Mouse (Mus musculus) hindbrain, embryonic 12.5 days (tissue): ENCODE results near the gene Olfr750. TPM values are rescaled to one million over a fixed set of nuclear protein-coding genes. Genes with fewer than 3 reads are reported as not detected.
A peak's percentile ranks its signal among the peaks of the same experiment; 100 is the strongest.

Experiments used
- ATAC-seq: fragments of 200-750 bp; cut with Nextera tagmentation; 2 replicates; pipeline ENCODE4 v1.8.0; 2017; ENCODE audit warnings: moderate TSS enrichment; ENCODE audit not compliant: low FRiP score
- H3K27ac ChIP-seq: fragments of 300-500 bp; sonication (generic); 2 replicates; pipeline ENCODE4 v1.5.1; 2016; ENCODE audit warnings: mild to moderate bottlenecking
- H3K27me3 ChIP-seq: fragments of 300-500 bp; sonication (generic); 2 replicates; pipeline ENCODE4 v1.6.1; 2016; ENCODE audit warnings: mild to moderate bottlenecking
- H3K36me3 ChIP-seq: fragments of 300-500 bp; sonication (generic); 2 replicates; pipeline ENCODE4 v1.6.1; 2016; ENCODE audit warnings: mild to moderate bottlenecking
- H3K4me1 ChIP-seq: fragments of 300-500 bp; sonication (generic); 2 replicates; pipeline ENCODE4 v1.6.1; 2016
- H3K4me2 ChIP-seq: fragments of 300-500 bp; sonication (generic); replicated peaks from 2 replicates; pipeline ENCODE4 v1.6.1; 2016; ENCODE audit warnings: mild to moderate bottlenecking
- H3K4me3 ChIP-seq: fragments of 300-500 bp; sonication (generic); 2 replicates; pipeline ENCODE4 v1.5.1; 2016; ENCODE audit warnings: mild to moderate bottlenecking
- H3K9ac ChIP-seq: fragments of 300-500 bp; sonication (generic); 2 replicates; pipeline ENCODE4 v1.6.1; 2016; ENCODE audit warnings: mild to moderate bottlenecking, moderate library complexity
- H3K9me3 ChIP-seq: fragments of 300-500 bp; sonication (generic); replicated peaks from 2 replicates; pipeline ENCODE4 v1.6.1; 2016; ENCODE audit warnings: mild to moderate bottlenecking
- WGBS: fragments of 180-500 bp; shearing (Covaris S2); methylation state at CpG from one replicate; pipeline ENCODE4 v1.1.7; 2016; 5-methylcytosine and 5-hydroxymethylcytosine counted together
- polyA plus RNA-seq: library from polyadenylated mRNA; unstranded; fragments of >200 nt; fragmentation: Nextera tagmentation; extraction: Ambion mirVana; gene quantifications from 2 replicates; pipeline ENCODE4 v1.2.1, GENCODE M21; 2016

The Olfr750 gene
- polyA plus RNA-seq, 1 experiment from 2014 or later = not detected

DNA sequence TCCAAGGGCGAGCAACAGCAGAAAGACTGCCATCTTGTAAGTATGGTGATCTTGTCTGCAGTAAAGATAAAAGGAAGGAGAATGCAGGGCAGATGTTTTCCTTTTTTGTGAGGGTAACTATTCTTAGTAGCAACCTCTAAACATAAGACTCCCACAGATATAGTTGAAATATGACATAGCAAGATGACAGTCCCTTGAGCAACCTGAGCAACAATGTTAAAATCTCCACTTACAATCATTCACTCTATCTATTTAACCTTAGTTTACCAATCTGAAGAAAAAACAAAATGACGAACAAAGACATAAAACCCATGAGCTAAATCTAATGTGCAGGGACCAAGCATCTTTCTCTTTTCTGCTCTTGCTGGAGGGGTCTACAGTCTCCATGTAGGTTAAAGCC lies 24.2 kb downstream of the Olfr750 start, which contains the start of gene Rnase11:
Rnase11 (minus strand) TSS at position 101 of the 400 bp plus-strand sequence.
- WGBS = 88% methylated on average over 2 of the region's 2 CpGs
- Histone ChIP-seq H3K4me3 (no peak within 1 kb of the TSS), H3K36me3 (no peaks in the 10 kb centered on the region), H3K9ac (no peak within 1 kb of the TSS), H3K4me1 (peaks cover 8% of the 10 kb centered on the region), H3K4me2 (no peak within 1 kb of the TSS), H3K27ac (no peak within 1 kb of the TSS), H3K9me3 (no peaks in the 10 kb centered on the region), H3K27me3 (no peaks in the 10 kb centered on the region)
- ATAC-seq = no peak

DNA sequence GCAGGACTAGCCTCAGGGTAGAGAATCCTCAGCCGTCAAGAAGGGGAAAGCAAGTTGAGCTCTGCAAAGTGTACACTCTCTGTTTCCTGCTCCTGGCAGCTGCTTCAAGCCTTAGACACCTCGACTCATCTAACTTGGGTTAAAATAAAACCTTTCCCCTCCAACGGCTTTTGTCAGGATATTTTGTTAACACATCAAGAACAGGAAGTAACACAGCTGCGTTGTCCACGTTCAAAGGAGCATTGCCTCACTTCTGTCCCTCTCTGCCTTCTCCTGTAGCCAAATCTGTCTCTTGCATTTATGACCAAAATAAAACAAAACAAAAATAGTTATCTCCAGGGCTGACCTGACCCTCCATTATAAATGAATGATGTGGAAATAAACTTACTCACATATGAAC lies 26.4 kb downstream of the Olfr750 start:
- H3K4me3 ChIP-seq = no peak overlapping the region
- no peaks in the 10 kb centered on the region for H3K4me1 ChIP-seq
- no peak overlapping the region for H3K4me2 ChIP-seq
- no peak for ATAC-seq
- 66% methylated on average over 5 of the region's 5 CpGs for WGBS
- H3K27me3 ChIP-seq = no peaks in the 10 kb centered on the region
- H3K9ac ChIP-seq = no peak overlapping the region
- H3K36me3 ChIP-seq = no peaks in the 10 kb centered on the region
- no peaks in the 10 kb centered on the region for H3K9me3 ChIP-seq
- no peak overlapping the region for H3K27ac ChIP-seq

DNA sequence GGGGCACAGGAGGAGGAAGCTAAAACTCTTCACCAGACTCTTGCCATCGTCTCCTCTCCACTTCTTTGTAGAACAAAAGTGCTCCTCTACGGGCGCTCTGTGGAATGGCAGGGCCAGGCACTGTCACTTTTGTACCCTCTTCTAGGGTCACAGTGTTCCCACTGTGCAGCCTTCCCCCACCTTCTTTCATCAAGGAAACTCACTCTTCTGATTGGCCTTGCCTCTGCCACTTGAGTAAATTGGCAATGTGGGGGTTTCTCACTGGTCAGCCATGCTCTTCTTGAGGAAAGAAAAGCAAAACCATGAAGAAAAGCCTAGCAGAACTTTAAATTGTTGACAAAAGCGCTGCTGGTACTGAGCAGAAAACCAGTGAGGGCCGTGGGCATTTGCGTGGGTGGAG lies 32.5 kb downstream of the Olfr750 start, which contains the start of gene Rnase9:
Rnase9 (minus strand) TSS at position 101 of the 400 bp plus-strand sequence.
- no peaks in the 10 kb centered on the region for H3K9me3 ChIP-seq
- H3K36me3 ChIP-seq = no peaks in the 10 kb centered on the region
- no peak within 1 kb of the TSS for H3K9ac ChIP-seq
- no peaks in the 10 kb centered on the region for H3K27me3 ChIP-seq
- H3K4me2 ChIP-seq = no peak within 1 kb of the TSS
- no peak within 1 kb of the TSS for H3K4me3 ChIP-seq
- no peak for ATAC-seq
- no peak within 1 kb of the TSS for H3K27ac ChIP-seq
- H3K4me1 ChIP-seq = no peaks in the 10 kb centered on the region
- WGBS = 59% methylated on average over 6 of the region's 6 CpGs

DNA sequence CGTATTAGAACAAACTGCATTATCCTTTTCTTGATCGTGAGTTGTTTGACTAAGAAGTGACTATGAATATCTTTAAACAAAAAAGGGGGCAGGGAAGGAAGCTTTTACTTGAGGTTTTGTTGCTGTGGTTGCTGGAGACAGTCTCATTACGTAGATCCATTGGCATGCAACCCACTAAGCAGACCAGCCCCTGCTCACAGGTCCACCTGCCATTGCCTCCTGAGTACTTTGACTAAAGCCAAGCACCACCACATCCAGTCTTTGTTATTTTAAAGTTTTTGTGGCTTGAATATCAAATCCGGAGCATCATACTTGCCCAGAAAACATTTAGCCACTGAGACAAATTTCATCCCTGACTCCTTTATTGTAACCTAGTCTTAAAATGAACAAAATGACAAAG lies 38.0 kb downstream of the Olfr750 start:
- no peak for ATAC-seq
- Histone ChIP-seq H3K9me3 (no peaks in the 10 kb centered on the region), H3K9ac (no peak overlapping the region), H3K4me2 (no peak overlapping the region), H3K36me3 (no peaks in the 10 kb centered on the region), H3K27ac (no peak overlapping the region), H3K27me3 (no peaks in the 10 kb centered on the region), H3K4me1 (no peaks in the 10 kb centered on the region), H3K4me3 (no peak overlapping the region)
- WGBS = 86% methylated on average over 4 of the region's 4 CpGs

DNA sequence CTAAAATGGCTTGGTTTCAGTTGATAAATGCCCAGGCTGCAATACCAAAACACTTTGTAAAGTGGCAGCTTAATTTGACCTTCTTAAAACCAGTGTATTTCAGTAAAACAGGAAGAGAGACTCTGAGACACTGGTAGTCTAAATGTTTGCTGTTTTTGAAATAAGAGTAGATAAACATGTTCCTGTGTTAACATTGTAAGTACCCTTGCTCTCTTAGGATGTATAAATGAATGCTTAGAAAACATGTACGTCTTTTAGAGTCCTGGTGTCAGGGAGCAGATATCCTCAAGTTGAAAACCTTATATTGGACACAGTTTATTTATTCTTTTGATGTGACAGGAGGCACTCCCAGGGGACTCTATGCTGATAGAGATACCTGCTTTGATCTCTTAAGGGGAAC lies 39.0 kb downstream of the Olfr750 start:
- H3K9me3 ChIP-seq = no peaks in the 10 kb centered on the region
- no peaks in the 10 kb centered on the region for H3K36me3 ChIP-seq
- no peaks in the 10 kb centered on the region for H3K27me3 ChIP-seq
- H3K27ac ChIP-seq = no peak overlapping the region
- H3K4me2 ChIP-seq = no peak overlapping the region
- H3K9ac ChIP-seq = no peak overlapping the region
- H3K4me1 ChIP-seq = no peaks in the 10 kb centered on the region
- 47% methylated on average over 1 of the region's 1 CpGs for WGBS
- no peak overlapping the region for H3K4me3 ChIP-seq
- ATAC-seq = no peak

DNA sequence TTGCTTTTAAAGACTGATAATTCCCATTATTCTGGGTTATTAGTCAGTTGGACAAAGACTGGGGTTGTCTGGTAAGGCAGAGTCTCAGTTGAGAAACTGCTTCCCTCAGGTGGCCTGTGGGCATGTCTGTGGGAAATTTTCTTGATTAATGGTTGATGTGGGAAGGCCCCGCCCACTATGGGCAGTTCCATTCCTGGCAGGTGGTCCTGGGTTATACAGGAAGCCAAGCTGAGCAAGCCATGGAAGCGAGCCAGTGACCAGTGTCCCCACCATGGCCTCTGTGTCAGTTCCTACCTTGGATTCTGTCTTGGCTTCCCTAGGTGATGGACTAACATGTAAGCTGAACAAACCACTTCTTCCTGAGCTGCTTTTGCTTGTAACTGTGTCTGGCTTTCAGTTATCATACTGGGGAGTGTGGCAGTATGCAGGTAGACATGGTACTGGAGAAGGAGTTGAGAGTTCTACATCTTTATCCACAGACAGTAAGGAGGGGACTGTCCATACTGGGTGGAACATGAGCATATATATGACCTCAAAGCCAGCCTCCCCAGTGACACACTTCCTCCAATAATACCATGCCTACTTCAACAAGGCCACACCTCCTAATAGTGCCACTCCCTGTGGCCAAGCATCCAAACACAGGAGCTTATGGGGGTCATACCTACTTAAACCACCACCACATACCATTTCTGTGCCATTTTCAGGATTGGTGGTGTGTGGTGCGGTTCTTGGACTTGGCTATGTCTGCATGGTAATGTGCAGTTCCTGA lies 46.7 kb downstream of the Olfr750 start:
- Histone ChIP-seq H3K4me2 (no peak overlapping the region), H3K27me3 (no peaks in the 10 kb centered on the region), H3K36me3 (no peaks in the 10 kb centered on the region), H3K9ac (no peak overlapping the region), H3K9me3 (no peaks in the 10 kb centered on the region), H3K4me3 (no peak overlapping the region), H3K4me1 (no peaks in the 10 kb centered on the region), H3K27ac (no peak overlapping the region)
- WGBS = 52% methylated on average over 3 of the region's 3 CpGs
- ATAC-seq = 0 out of 2 replicates have a peak, but pooled peaks have one; percentile 35

DNA sequence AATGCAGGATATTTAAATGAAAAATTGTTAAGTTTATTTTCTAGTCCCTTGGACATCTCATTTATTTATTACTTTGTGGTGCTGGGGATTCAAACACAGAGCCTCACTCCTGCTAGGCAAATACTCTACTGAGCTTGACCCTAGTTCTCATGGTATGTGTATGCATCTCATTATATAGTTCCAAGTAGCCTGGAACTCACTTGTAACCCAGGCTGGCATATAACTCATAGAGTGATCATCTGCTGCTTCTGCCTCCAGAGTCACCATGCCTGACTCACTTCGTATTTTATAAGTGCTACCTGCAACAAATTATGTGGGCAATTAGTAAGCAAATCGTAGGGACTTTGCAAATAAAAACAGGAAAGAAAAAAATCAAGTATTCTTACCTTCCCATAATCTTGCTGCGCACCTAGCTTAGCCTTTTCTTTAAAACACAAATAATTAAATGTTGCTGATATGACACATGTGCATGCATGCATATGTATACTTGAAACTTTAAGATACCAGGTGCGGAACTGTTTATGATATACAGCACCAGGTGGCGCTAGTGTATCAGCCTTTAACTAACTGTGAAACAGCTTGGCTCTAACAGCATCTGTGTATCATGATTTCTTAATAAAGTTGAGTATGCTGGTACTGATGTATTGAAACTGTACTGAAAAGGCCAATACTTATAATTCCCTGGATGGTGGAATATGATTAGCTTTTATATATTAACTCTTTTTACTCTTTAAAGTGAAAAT lies 47.7 kb downstream of the Olfr750 start:
- no peak overlapping the region for H3K9ac ChIP-seq
- no peak overlapping the region for H3K4me2 ChIP-seq
- no peaks in the 10 kb centered on the region for H3K9me3 ChIP-seq
- H3K27ac ChIP-seq = no peak overlapping the region
- 41% methylated on average over 5 of the region's 5 CpGs for WGBS
- H3K4me3 ChIP-seq = no peak overlapping the region
- H3K27me3 ChIP-seq = no peaks in the 10 kb centered on the region
- no peaks in the 10 kb centered on the region for H3K36me3 ChIP-seq
- no peaks in the 10 kb centered on the region for H3K4me1 ChIP-seq
- ATAC-seq = peak; percentile 46; the same call in 1 of the 2 replicates

DNA sequence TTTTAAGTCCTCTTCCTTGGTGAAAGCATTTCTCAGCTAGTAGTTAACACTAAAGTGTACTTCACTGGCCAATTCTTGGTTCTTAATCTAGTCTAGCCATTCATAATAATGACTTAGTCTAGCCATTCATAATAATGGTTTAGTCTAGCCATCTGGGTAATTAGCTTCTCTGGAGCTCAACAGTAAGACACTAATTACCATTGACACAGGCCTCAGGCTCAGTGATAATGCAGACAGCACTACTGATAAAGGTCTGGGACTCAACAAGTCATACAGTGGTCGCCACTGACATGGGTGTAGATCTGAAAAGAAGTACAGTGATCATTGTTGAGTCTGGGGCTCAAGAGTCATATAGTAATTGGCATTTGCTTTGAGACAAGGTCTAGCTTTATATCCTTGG lies 49.4 kb downstream of the Olfr750 start:
- no peak for ATAC-seq
- Histone ChIP-seq H3K27me3 (no peaks in the 10 kb centered on the region), H3K4me3 (no peak overlapping the region), H3K9me3 (no peaks in the 10 kb centered on the region), H3K36me3 (no peaks in the 10 kb centered on the region), H3K9ac (no peak overlapping the region), H3K27ac (no peak overlapping the region), H3K4me1 (no peaks in the 10 kb centered on the region), H3K4me2 (no peak overlapping the region)
- 94% methylated on average over 1 of the region's 1 CpGs for WGBS

DNA sequence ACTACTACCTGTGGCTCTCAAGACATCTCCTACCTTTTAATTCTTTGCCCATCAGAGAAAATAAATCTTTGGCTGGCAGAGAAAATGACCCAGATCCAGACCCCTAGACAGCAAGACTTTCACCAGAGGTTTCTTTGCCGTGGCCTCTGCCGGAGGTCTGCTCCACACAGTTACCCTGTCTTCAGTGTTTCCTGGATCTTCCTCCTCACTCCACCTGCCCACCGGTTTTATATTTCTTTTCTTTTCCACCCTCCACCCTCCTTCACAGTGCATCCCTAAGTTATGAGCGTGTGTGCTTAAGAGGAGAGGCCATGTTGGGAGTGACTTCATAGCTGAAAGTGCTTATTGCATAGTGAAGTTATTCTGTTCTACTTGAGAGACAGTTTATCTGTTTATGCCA lies 50.8 kb downstream of the Olfr750 start:
- Histone ChIP-seq H3K27me3 (no peaks in the 10 kb centered on the region), H3K27ac (no peak overlapping the region), H3K36me3 (no peaks in the 10 kb centered on the region), H3K9me3 (no peaks in the 10 kb centered on the region), H3K4me3 (no peak overlapping the region), H3K4me2 (no peak overlapping the region), H3K4me1 (no peaks in the 10 kb centered on the region), H3K9ac (no peak overlapping the region)
- WGBS = 77% methylated on average over 4 of the region's 4 CpGs
- no peak for ATAC-seq

DNA sequence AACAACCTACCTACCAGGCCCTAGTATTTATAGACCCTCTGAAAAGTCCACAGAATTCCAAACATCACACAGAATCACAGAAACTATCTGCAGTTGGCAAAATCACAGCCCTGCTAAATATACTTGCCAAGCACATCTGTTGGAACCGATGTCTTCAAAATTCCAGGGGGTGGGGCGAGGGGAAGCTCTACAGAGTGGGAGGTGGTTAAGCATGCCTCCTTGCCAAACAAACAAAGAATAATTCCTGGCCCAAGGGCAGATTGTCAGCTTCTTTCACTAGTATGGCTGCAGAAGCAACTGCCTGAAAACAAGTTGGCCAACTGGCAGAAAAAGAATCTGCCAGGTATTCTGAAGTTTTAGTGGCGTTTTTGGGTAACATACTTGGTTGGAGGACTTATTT lies 57.0 kb downstream of the Olfr750 start:
- H3K4me3 ChIP-seq = no peak overlapping the region
- no peaks in the 10 kb centered on the region for H3K4me1 ChIP-seq
- WGBS = 83% methylated on average over 3 of the region's 3 CpGs

More for the DNA sequence above, 57.0 kb downstream of the Olfr750 start:
- ATAC-seq = no peak
- H3K4me2 ChIP-seq = no peak overlapping the region
- no peaks in the 10 kb centered on the region for H3K9me3 ChIP-seq
- H3K36me3 ChIP-seq = no peaks in the 10 kb centered on the region
- H3K9ac ChIP-seq = no peak overlapping the region
- no peaks in the 10 kb centered on the region for H3K27me3 ChIP-seq
- H3K27ac ChIP-seq = no peak overlapping the region
